23 mouse cellular contexts compared by ENCODE assay signal in genomic region chr1:72839356-72839755, GRCm38 (mm10). TPM values are rescaled to one million over a fixed set of nuclear protein-coding genes. Genes with fewer than 3 reads are reported as not detected.
A peak's percentile ranks its signal among the peaks of the same experiment; 100 is the strongest.
DNase-seq lines count a peak whose midpoint lies in the region; ATAC-seq and TF ChIP-seq lines count a peak whose summit lies in the region.
"Had no signal": no experiment of that assay in that cellular context is flagged by ENCODE, and none has a peak within 500 bp of the region (broad histone marks: within the 10 kb centered on the region; RNA-seq: fewer than 3 reads in every experiment).

No protein-coding gene starts in this region.

- TF ChIP-seq POLR2A in lung, adult 2 months (IDR thresholded peaks at IDR 0.05; ENCODE audit: borderline replicate concordance, extremely low read depth, low read depth, low read length) = no peak

- H3K9ac ChIP-seq in heart, embryonic 15.5 days = no peak overlapping the region
- no peak overlapping the region for H3K9ac ChIP-seq in heart, embryonic 12.5 days
- H3K9ac ChIP-seq: forebrain, embryonic 12.5 days; hindbrain, embryonic 12.5 days; liver, embryonic 12.5 days; lung, embryonic 14.5 days; midbrain, embryonic 15.5 days; neural tube, embryonic 15.5 days had no signal

- 35% methylated on average over 8 of the region's 8 CpGs for WGBS in heart, embryonic 15.5 days
- 42% methylated on average over 8 of the region's 8 CpGs for WGBS in heart, embryonic 12.5 days
- 70% methylated on average over 8 of the region's 8 CpGs for WGBS in lung, adult 2 months

- DNase-seq in Muller cell, postnatal 12 days (ENCODE audit: inconsistent ontology term) = peak; percentile 96
- peak; percentile 9 for DNase-seq in NIH3T3 (ENCODE audit: low read depth)
- DNase-seq in adrenal gland, postnatal 25 days = peak; percentile 54
- DNase-seq in lung, adult 2 months = no peak
- DNase-seq in spleen, adult 18-20 months = no peak
- DNase-seq: cerebellum, adult 18-20 months; cerebellum, postnatal 25 days; gastrocnemius, postnatal 25 days; kidney, adult 2 months; kidney, postnatal 10 days; lung, embryonic 14.5 days; lung, postnatal 36 days; right cerebral cortex, postnatal 4 days had no signal

- 0 out of 2 replicates have a peak, but pooled peaks have one; percentile 60 for ATAC-seq in heart, embryonic 15.5 days (replicated peaks; ENCODE audit: insufficient number of reproducible peaks, insufficient read depth, low FRiP score, low read depth)
- ATAC-seq in heart, embryonic 12.5 days (ENCODE audit: insufficient number of reproducible peaks, low FRiP score) = no peak
- ATAC-seq: inflammation-experienced regulatory T-cells, adult 6 months; liver, embryonic 12.5 days; midbrain, embryonic 15.5 days had no signal

- no peaks in the 10 kb centered on the region for H3K9me3 ChIP-seq in heart, embryonic 15.5 days (replicated peaks)
- no peaks in the 10 kb centered on the region for H3K9me3 ChIP-seq in heart, embryonic 12.5 days (replicated peaks)
- H3K9me3 ChIP-seq: forebrain, embryonic 12.5 days; hindbrain, embryonic 12.5 days; liver, embryonic 12.5 days; midbrain, embryonic 15.5 days; neural tube, embryonic 15.5 days had no signal

- H3K4me3 ChIP-seq in heart, embryonic 15.5 days = no peak overlapping the region
- H3K4me3 ChIP-seq in heart, embryonic 12.5 days = no peak overlapping the region
- H3K4me3 ChIP-seq in lung, adult 2 months (replicated peaks; ENCODE audit: extremely low read depth, low read depth, low read length) = no peak overlapping the region
- H3K4me3 ChIP-seq: forebrain, embryonic 12.5 days; hindbrain, embryonic 12.5 days; layer of hippocampus, adult 2 months; liver, embryonic 12.5 days; midbrain, embryonic 15.5 days; neural tube, embryonic 15.5 days had no signal

- H3K36me3 ChIP-seq in heart, embryonic 15.5 days = no peaks in the 10 kb centered on the region
- no peaks in the 10 kb centered on the region for H3K36me3 ChIP-seq in heart, embryonic 12.5 days
- H3K36me3 ChIP-seq: liver, embryonic 12.5 days; midbrain, embryonic 15.5 days; neural tube, embryonic 15.5 days had no signal

- H3K4me1 ChIP-seq in heart, embryonic 15.5 days (replicated peaks) = peaks cover 14% of the 10 kb centered on the region
- H3K4me1 ChIP-seq in heart, embryonic 12.5 days (replicated peaks) = peaks cover 20% of the 10 kb centered on the region
- no peaks in the 10 kb centered on the region for H3K4me1 ChIP-seq in lung, adult 2 months (ENCODE audit: control insufficient read depth, insufficient read depth, low read length)
- H3K4me1 ChIP-seq: forebrain, embryonic 12.5 days; hindbrain, embryonic 12.5 days; liver, embryonic 12.5 days; midbrain, embryonic 15.5 days; neural tube, embryonic 15.5 days had no signal

- H3K27me3 ChIP-seq in heart, embryonic 15.5 days = no peaks in the 10 kb centered on the region
- H3K27me3 ChIP-seq in heart, embryonic 12.5 days (replicated peaks) = no peaks in the 10 kb centered on the region
- H3K27me3 ChIP-seq: forebrain, embryonic 12.5 days; hindbrain, embryonic 12.5 days; liver, embryonic 12.5 days; midbrain, embryonic 15.5 days; neural tube, embryonic 15.5 days had no signal

- no peak for TF ChIP-seq CTCF in lung, adult 2 months (IDR thresholded peaks at IDR 0.05; ENCODE audit: insufficient read depth, low read length)

- peak overlapping the region; percentile 32; the same call in 1 of the 2 replicates for H3K27ac ChIP-seq in heart, embryonic 15.5 days
- H3K27ac ChIP-seq in heart, embryonic 12.5 days (ENCODE audit: poor library complexity, severe bottlenecking) = no peak overlapping the region
- H3K27ac ChIP-seq: forebrain, embryonic 12.5 days; hindbrain, embryonic 12.5 days; layer of hippocampus, adult 2 months; liver, embryonic 12.5 days; midbrain, embryonic 15.5 days; neural tube, embryonic 15.5 days had no signal

- 0 out of 2 replicates have a peak overlapping the region, but pooled peaks have one; percentile 0 for H3K4me2 ChIP-seq in heart, embryonic 15.5 days
- H3K4me2 ChIP-seq in heart, embryonic 12.5 days = no peak overlapping the region
- H3K4me2 ChIP-seq: forebrain, embryonic 12.5 days; hindbrain, embryonic 12.5 days; liver, embryonic 12.5 days; lung, embryonic 14.5 days; midbrain, embryonic 15.5 days; neural tube, embryonic 15.5 days had no signal

RNA-seq across cellular contexts. Expression of gene Igfbp2, which starts 15.1 kb away (rescaled TPM):
- polyA plus RNA-seq in heart, embryonic 15.5 days (2015; fragmentation: Nextera tagmentation; extraction: Ambion mirVana) = 44.4 and 85.9 TPM in 2 replicates
- polyA plus RNA-seq in heart, embryonic 12.5 days (2016; fragmentation: Nextera tagmentation; extraction: Ambion mirVana) = 91.7 and 93.5 TPM in 2 replicates
- total RNA-seq in adrenal gland, postnatal 25 days (2021) = 2.6 and 5.9 TPM in 2 replicates
- polyA plus RNA-seq in lung, adult 2 months (2012; rRNA removed) = 308 and 450 TPM in 2 replicates
- total RNA-seq: megakaryocyte-erythroid progenitor cell, adult 5-6 weeks had no signal
- polyA plus RNA-seq: inflammation-experienced regulatory T-cells, adult 6 months had no signal

RNA-seq across cellular contexts. Expression of gene Igfbp5, which starts 35.3 kb away (rescaled TPM):
- polyA plus RNA-seq in heart, embryonic 15.5 days (2015; fragmentation: Nextera tagmentation; extraction: Ambion mirVana) = 79.0 and 101 TPM in 2 replicates
- polyA plus RNA-seq in heart, embryonic 12.5 days (2016; fragmentation: Nextera tagmentation; extraction: Ambion mirVana) = 179 and 184 TPM in 2 replicates
- 49.9 and 57.5 TPM in 2 replicates for total RNA-seq in adrenal gland, postnatal 25 days (2021)
- polyA plus RNA-seq in lung, adult 2 months (2012; rRNA removed) = 91.2 and 118 TPM in 2 replicates
- total RNA-seq: megakaryocyte-erythroid progenitor cell, adult 5-6 weeks had no signal

Comparison
In these comparisons a context has a peak if more than half of its experiments do, and no peak if none do; other contexts are left out.
1. DNase-seq: peak in Muller cell, postnatal 12 days (single experiment), NIH3T3 (single experiment) and adrenal gland, postnatal 25 days (single experiment); none in lung, adult 2 months (single experiment) and spleen, adult 18-20 months (0 of 2).